29 mouse cellular contexts compared by ENCODE assay signal in genomic region chr7:101956911-101957310, GRCm38 (mm10). TPM values are rescaled to one million over a fixed set of nuclear protein-coding genes. Genes with fewer than 3 reads are reported as not detected.
"Had no signal": no experiment of that assay in that cellular context is flagged by ENCODE, and none has a peak within 500 bp of the region (broad histone marks: within the 10 kb centered on the region; RNA-seq: fewer than 3 reads in every experiment).

No protein-coding gene starts in this region.

- H3K27me3 ChIP-seq: limb, embryonic 13.5 days; liver, embryonic 12.5 days; liver, embryonic 15.5 days; lung, embryonic 15.5 days; megakaryocyte, embryonic 14.5 days; midbrain, embryonic 13.5 days; neural tube, embryonic 13.5 days had no signal

- DNase-seq: kidney, adult 9 months; kidney, postnatal 14 days; kidney, postnatal 4 days; liver; lung, adult 18-20 months; lung, postnatal 10 days; lung, postnatal 36 days; right cerebral cortex, adult 18-20 months; right cerebral cortex, postnatal 14 days; right cerebral cortex, postnatal 4 days; thymus, adult 2 months; thymus, postnatal 14 days had no signal

- ATAC-seq: liver, embryonic 12.5 days; midbrain, embryonic 13.5 days; midbrain, embryonic 16.5 days had no signal

- H3K9ac ChIP-seq: limb, embryonic 13.5 days; liver, embryonic 12.5 days; liver, embryonic 15.5 days; lung, embryonic 15.5 days; midbrain, embryonic 13.5 days; neural tube, embryonic 13.5 days had no signal

- H3K4me1 ChIP-seq: limb, embryonic 10.5 days; limb, embryonic 13.5 days; lung, embryonic 15.5 days; midbrain, embryonic 13.5 days had no signal

- H3K36me3 ChIP-seq: limb, embryonic 13.5 days; liver, embryonic 12.5 days; liver, embryonic 15.5 days; lung, embryonic 15.5 days; midbrain, embryonic 13.5 days; neural tube, embryonic 13.5 days had no signal

- H3K9me3 ChIP-seq: limb, embryonic 10.5 days; limb, embryonic 13.5 days; liver, embryonic 12.5 days; liver, embryonic 15.5 days; lung, embryonic 15.5 days; megakaryocyte, embryonic 14.5 days; midbrain, embryonic 10.5 days; midbrain, embryonic 13.5 days; neural tube, embryonic 13.5 days had no signal

- H3K4me3 ChIP-seq: limb, embryonic 10.5 days; limb, embryonic 13.5 days; liver, embryonic 12.5 days; liver, embryonic 15.5 days; lung, embryonic 15.5 days; megakaryocyte, embryonic 14.5 days; midbrain, embryonic 10.5 days; midbrain, embryonic 13.5 days; myocyte; neural tube, embryonic 13.5 days had no signal

- H3K27ac ChIP-seq: limb, embryonic 10.5 days; limb, embryonic 13.5 days; liver, embryonic 12.5 days; liver, embryonic 15.5 days; lung, embryonic 15.5 days; midbrain, embryonic 10.5 days; midbrain, embryonic 13.5 days; neural tube, embryonic 13.5 days; stomach, postnatal 0 days had no signal

- H3K4me2 ChIP-seq: limb, embryonic 13.5 days; liver, embryonic 12.5 days; liver, embryonic 15.5 days; lung, embryonic 15.5 days; midbrain, embryonic 13.5 days; neural tube, embryonic 13.5 days had no signal

RNA-seq across cellular contexts. Expression of gene Tomt, which starts 50.8 kb away (rescaled TPM):
- total RNA-seq: layer of hippocampus, adult 18-20 months; layer of hippocampus, postnatal 25 days; left cerebral cortex, adult 18-20 months; monocyte, adult 5-6 weeks; neutrophil, adult 5-6 weeks had no signal
- polyA plus RNA-seq: stomach, postnatal 0 days had no signal
